Mouse (Mus musculus) liver, embryonic 15.5 days (tissue): ENCODE data around the gene Cnot4. TPM values are rescaled to one million over a fixed set of nuclear protein-coding genes. Genes with fewer than 3 reads are reported as not detected.
A peak's percentile ranks its signal among the peaks of the same experiment; 100 is the strongest.
"Not testable (repeated sequence)": the region's sequence is repeated elsewhere in the genome, so short reads cannot be mapped to it uniquely, and the experiment has no call there.

Source experiments
- ATAC-seq: fragments of 200-750 bp; cut with Nextera tagmentation; 2 replicates; pipeline ENCODE4 v1.8.0; 2017; ENCODE audit warnings: moderate number of reproducible peaks, mild to moderate bottlenecking, moderate library complexity; ENCODE audit not compliant: insufficient read depth
- H3K27ac ChIP-seq: fragments of 300-500 bp; sonication (generic); replicated peaks from 2 replicates; pipeline ENCODE4 v1.5.1; 2015; ENCODE audit warnings: mild to moderate bottlenecking, inconsistent platforms
- H3K27me3 ChIP-seq: fragments of 300-500 bp; sonication (generic); 2 replicates; pipeline ENCODE4 v1.6.1; 2015; ENCODE audit warnings: mild to moderate bottlenecking, inconsistent platforms
- H3K36me3 ChIP-seq: fragments of 300-500 bp; sonication (generic); replicated peaks from 2 replicates; pipeline ENCODE4 v1.6.1; 2015; ENCODE audit warnings: moderate library complexity, mild to moderate bottlenecking, inconsistent platforms
- H3K4me1 ChIP-seq: fragments of 300-500 bp; sonication (generic); replicated peaks from 2 replicates; pipeline ENCODE4 v1.6.1; 2015; ENCODE audit warnings: inconsistent platforms
- H3K4me2 ChIP-seq: fragments of 300-500 bp; sonication (generic); 2 replicates; pipeline ENCODE4 v1.6.1; 2015; ENCODE audit warnings: moderate library complexity, mild to moderate bottlenecking, inconsistent platforms
- H3K4me3 ChIP-seq: fragments of 300-500 bp; sonication (generic); replicated peaks from 2 replicates; pipeline ENCODE4 v1.5.1; 2015; ENCODE audit warnings: mild to moderate bottlenecking, inconsistent platforms
- H3K9ac ChIP-seq: fragments of 300-500 bp; sonication (generic); 2 replicates; pipeline ENCODE4 v1.6.1; 2015; ENCODE audit warnings: moderate library complexity, mild to moderate bottlenecking, inconsistent platforms
- H3K9me3 ChIP-seq: fragments of 300-500 bp; sonication (generic); replicated peaks from 2 replicates; pipeline ENCODE4 v1.6.1; 2016; ENCODE audit warnings: inconsistent platforms
- WGBS: fragments of 180-500 bp; shearing (Covaris S2); methylation state at CpG from one replicate; pipeline ENCODE4 v1.1.7; 2015; ENCODE audit warnings: mixed read lengths; ENCODE audit not compliant: insufficient replicate concordance; 5-methylcytosine and 5-hydroxymethylcytosine counted together
- polyA plus RNA-seq: library from polyadenylated mRNA; unstranded; fragments of >200 nt; fragmentation: Nextera tagmentation; extraction: Ambion mirVana; gene quantifications from 2 replicates; pipeline ENCODE4 v1.2.1, GENCODE M21; 2015

The Cnot4 gene
- 9.4 and 11.1 TPM in 2 replicates for polyA plus RNA-seq

GRCm38 (mm10) chr6:35133579-35134488 lies at the start of gene Cnot4:
Cnot4 (minus strand) TSS chr6:35133724.
- Histone ChIP-seq H3K9me3 (no peaks in the 10 kb centered on the region), H3K9ac (peak within 1 kb of the TSS; percentile 76), H3K4me1 (peaks cover 23% of the 10 kb centered on the region), H3K27me3 (no peaks in the 10 kb centered on the region), H3K4me2 (peak within 1 kb of the TSS; percentile 93), H3K4me3 (peak within 1 kb of the TSS; percentile 72), H3K27ac (peak within 1 kb of the TSS; percentile 96), H3K36me3 (no peaks in the 10 kb centered on the region)
- ATAC-seq, result peak; percentile 97
- WGBS, result under 1% methylated on average over 55 of the region's 55 CpGs

- H3K4me3 ChIP-seq, H3K4me2 ChIP-seq, H3K9ac ChIP-seq, H3K27me3 ChIP-seq, ATAC-seq, H3K36me3 ChIP-seq, H3K27ac ChIP-seq, H3K9me3 ChIP-seq: not testable (repeated sequence)
- peaks cover 18% of the 10 kb centered on the region for H3K4me1 ChIP-seq
- 76% methylated on average over 3 of the region's 3 CpGs for WGBS
These were observed 45.8 kb upstream of the Cnot4 start for GRCm38 (mm10) chr6:35179299-35179698.

GRCm38 (mm10) chr6:35177650-35178272 lies 44.2 kb upstream of the Cnot4 start:
- Histone ChIP-seq H3K4me1 (peaks cover 18% of the 10 kb centered on the region), H3K9ac (peak overlapping the region; percentile 84), H3K9me3 (no peaks in the 10 kb centered on the region), H3K27ac (peak overlapping the region; percentile 93), H3K36me3 (no peaks in the 10 kb centered on the region), H3K27me3 (no peaks in the 10 kb centered on the region), H3K4me3 (peak overlapping the region; percentile 85), H3K4me2 (peak overlapping the region; percentile 90)
- peak; percentile 59 for ATAC-seq
- under 1% methylated on average over 68 of the region's 69 CpGs for WGBS

GRCm38 (mm10) chr6:35176979-35177649 lies 43.6 kb upstream of the Cnot4 start, which contains the start of gene Nup205:
Nup205 (plus strand) TSS chr6:35177421.
- Histone ChIP-seq H3K9ac (peak within 1 kb of the TSS; percentile 84), H3K4me2 (peak within 1 kb of the TSS; percentile 90), H3K27me3 (no peaks in the 10 kb centered on the region), H3K9me3 (no peaks in the 10 kb centered on the region), H3K4me3 (peak within 1 kb of the TSS; percentile 85), H3K27ac (peak within 1 kb of the TSS; percentile 93), H3K36me3 (no peaks in the 10 kb centered on the region), H3K4me1 (peaks cover 18% of the 10 kb centered on the region)
- peak; percentile 91 for ATAC-seq
- 4% methylated on average over 34 of the region's 34 CpGs for WGBS

- H3K4me2 ChIP-seq, result no peak overlapping the region
- peaks cover 7% of the 10 kb centered on the region; the same call in 1 of the 2 replicates for H3K4me1 ChIP-seq
- H3K36me3 ChIP-seq, result no peaks in the 10 kb centered on the region
- 72% methylated on average over 4 of the region's 4 CpGs for WGBS
- H3K4me3 ChIP-seq, result no peak overlapping the region
- H3K9me3 ChIP-seq, result no peaks in the 10 kb centered on the region
- no peak for ATAC-seq
- no peak overlapping the region for H3K27ac ChIP-seq
- H3K27me3 ChIP-seq, result no peaks in the 10 kb centered on the region
- no peak overlapping the region for H3K9ac ChIP-seq
These were observed 39.7 kb upstream of the Cnot4 start for GRCm38 (mm10) chr6:35173181-35173580.

- H3K27ac ChIP-seq, ATAC-seq: not testable (repeated sequence)
- WGBS, result 50% methylated on average over 3 of the region's 3 CpGs
These were observed 38.5 kb upstream of the Cnot4 start for GRCm38 (mm10) chr6:35172028-35172427.

GRCm38 (mm10) chr6:35169250-35169649 lies 35.7 kb upstream of the Cnot4 start:
- 46% methylated on average over 4 of the region's 4 CpGs for whole genome bisulfite sequencing
- no peak overlapping the region for H3K27ac ChIP-seq
- H3K4me3 ChIP-seq, result no peak overlapping the region
- H3K9me3 ChIP-seq, result no peaks in the 10 kb centered on the region
- no peak overlapping the region for H3K4me2 ChIP-seq
- no peaks in the 10 kb centered on the region for H3K36me3 ChIP-seq
- ATAC-seq, result no peak
- H3K9ac ChIP-seq, result no peak overlapping the region
- no peaks in the 10 kb centered on the region for H3K27me3 ChIP-seq
- H3K4me1 ChIP-seq, result no peaks in the 10 kb centered on the region

More at GRCm38 (mm10) chr6:35172028-35172427, 38.5 kb upstream of the Cnot4 start:
- H3K4me1 ChIP-seq, H3K27me3 ChIP-seq, H3K9me3 ChIP-seq, H3K4me2 ChIP-seq, H3K9ac ChIP-seq, H3K36me3 ChIP-seq, H3K4me3 ChIP-seq: not testable (repeated sequence)

- no peaks in the 10 kb centered on the region for H3K4me1 ChIP-seq
- ATAC-seq, result no peak
- no peak overlapping the region for H3K9ac ChIP-seq
- H3K4me2 ChIP-seq, result no peak overlapping the region
- H3K27me3 ChIP-seq, result no peaks in the 10 kb centered on the region
- H3K4me3 ChIP-seq, result no peak overlapping the region
- H3K36me3 ChIP-seq, result no peaks in the 10 kb centered on the region
- no peaks in the 10 kb centered on the region for H3K9me3 ChIP-seq
- no peak overlapping the region for H3K27ac ChIP-seq
These were observed 21.0 kb upstream of the Cnot4 start for GRCm38 (mm10) chr6:35154540-35154939.

GRCm38 (mm10) chr6:35147726-35148422 lies 14.3 kb upstream of the Cnot4 start:
- ATAC-seq, result no peak
- no peak overlapping the region for H3K4me3 ChIP-seq
- no peak overlapping the region for H3K27ac ChIP-seq
- H3K36me3 ChIP-seq, result no peaks in the 10 kb centered on the region
- H3K27me3 ChIP-seq, result no peaks in the 10 kb centered on the region
- H3K4me1 ChIP-seq, result no peaks in the 10 kb centered on the region
- 53% methylated on average over 3 of the region's 3 CpGs for WGBS
- no peak overlapping the region for H3K9ac ChIP-seq
- H3K4me2 ChIP-seq, result no peak overlapping the region
- 0 out of 2 replicates have a peak, but pooled peaks cover 2% of the 10 kb centered on the region for H3K9me3 ChIP-seq

GRCm38 (mm10) chr6:35145569-35145968 lies 12.0 kb upstream of the Cnot4 start:
- Histone ChIP-seq H3K27ac (no peak overlapping the region), H3K4me3 (no peak overlapping the region), H3K36me3 (no peaks in the 10 kb centered on the region), H3K9ac (no peak overlapping the region), H3K4me2 (no peak overlapping the region), H3K9me3 (0 out of 2 replicates have a peak, but pooled peaks cover 2% of the 10 kb centered on the region), H3K4me1 (no peaks in the 10 kb centered on the region), H3K27me3 (no peaks in the 10 kb centered on the region)
- 67% methylated on average over 2 of the region's 2 CpGs for WGBS
- no peak for ATAC-seq
